Mouse (Mus musculus): ENCODE results near the gene Aldh5a1.

Aldh5a1 gene

DNA sequence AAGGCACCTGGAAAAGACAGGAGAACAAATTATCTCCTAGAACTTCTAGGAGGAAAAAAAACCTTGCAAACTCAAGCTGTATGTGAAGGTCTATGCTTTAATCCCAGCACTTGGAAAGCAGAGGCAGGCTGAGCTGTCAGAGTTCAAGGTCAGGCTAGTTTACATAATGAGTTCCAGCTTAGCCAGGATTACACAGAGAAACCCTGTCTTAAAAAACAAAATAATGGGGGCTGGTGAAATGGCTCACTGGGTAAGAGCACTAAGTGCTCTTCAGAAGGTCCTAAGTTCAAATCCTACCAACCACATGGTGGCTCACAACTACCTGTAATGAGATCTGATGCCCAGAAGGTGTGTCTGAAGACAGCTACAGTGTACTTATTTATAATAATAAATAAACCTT is 6.9 kb downstream of the Aldh5a1 start:
- DNase-seq, result no peak

DNA sequence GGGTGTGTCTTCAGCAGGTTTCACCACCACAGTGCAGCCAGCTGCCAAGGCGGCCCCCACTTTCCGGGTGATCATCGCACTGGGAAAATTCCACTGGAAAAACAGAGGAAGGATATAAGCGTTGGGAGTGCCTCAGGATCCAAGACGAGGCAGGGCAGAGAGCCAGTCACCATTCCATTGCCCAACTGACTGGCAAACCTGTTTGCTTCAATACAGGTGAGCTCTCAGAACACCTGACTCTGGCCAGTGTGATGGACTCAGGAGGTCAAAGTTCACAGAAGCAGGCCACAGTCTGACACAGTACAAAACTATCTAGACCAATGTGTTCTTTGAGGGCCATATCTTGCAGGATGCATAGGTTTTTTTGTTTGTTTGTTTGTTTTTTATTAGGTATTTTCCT is 13.5 kb downstream of the Aldh5a1 start:
- DNase-seq, result no peak

DNA sequence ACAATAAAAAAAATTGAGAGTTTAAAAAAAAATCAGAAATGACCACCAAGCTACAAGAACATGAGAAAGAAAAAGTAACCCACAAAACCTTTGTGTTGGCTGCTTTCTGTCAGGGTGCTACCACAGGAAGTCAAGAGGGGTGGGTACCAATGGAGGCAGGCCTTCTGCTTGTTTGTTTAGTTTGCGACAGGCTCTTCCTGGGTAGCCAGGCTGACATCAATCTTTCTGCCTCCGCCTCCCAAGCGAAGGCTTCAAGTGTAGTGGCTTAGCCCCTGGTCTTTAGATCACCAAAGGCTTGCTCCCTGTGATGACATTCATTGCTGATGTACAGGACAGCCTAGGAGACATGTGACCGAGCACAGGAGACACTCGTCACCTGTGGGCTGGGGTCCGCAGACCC is 16.2 kb downstream of the Aldh5a1 start:
- no peak for DNase-seq

DNA sequence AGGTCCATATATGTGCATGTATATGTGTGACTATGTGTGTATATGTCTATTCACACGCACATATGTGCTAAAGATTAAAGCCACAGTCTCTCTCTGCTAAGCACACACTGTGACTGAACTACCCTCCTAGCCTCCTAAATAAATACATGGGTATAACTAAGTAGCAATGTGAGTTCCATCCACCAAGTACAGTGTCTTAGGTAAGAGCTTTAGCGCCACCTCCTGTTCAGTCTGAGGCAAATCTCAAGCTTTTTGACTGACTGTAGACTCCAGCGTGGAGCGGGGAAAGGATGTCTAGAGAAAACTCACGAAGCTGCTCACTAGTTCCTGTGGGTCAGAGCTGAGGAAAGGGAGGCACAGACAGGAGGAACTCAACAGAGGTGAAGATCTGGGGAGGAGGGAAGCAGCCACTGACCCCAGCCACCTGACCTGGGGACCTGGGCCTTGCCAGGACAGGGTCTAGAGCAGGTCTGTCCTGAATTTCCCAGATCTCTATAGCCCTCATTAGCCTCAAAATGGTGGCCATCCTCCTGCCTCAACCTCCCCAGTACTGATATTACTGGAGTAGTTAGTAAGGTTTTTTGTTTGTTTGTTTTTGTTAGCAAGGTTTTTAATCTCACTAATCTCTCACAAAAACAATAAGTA is 17.0 kb downstream of the Aldh5a1 start:
- peak; percentile 42 for DNase-seq

DNA sequence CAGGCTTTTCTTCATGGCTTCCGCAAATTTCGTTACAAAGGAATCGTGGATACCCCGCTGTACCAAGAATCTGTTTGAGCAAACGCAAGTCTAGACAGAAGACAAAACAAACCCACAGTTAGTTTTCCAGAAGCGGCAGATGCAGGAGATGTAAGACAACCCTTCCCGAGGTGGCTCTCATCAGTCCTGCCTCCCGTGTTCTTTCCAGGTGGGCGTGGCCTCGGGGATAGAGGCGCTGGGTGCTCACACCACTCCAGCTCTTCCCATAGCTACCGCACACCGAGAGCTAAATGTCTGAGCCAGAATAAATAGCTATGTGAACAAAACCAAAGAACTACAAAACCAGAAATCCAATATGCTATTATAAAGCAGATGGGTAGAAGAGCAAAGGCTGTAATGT is 21.6 kb downstream of the Aldh5a1 start:
- DNase-seq, result no peak

DNA sequence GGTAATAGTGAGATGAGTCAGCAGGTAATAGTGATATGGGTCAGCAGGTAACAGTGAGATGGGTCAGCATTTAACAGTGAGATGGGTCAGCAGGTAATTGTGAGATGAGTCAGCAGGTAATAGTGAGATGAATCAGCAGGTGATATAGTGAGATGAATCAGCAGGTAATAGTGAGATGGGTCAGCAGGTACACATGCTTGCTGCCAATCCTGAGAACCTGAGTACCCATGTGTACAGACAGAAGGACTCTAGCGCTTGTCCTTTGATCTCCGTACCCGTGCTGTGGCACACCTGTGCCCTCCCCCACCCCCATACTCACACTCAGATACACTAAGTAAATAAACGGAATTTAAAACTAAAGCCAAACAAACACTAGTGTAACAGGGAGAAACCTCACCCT is 22.5 kb downstream of the Aldh5a1 start:
- no peak for DNase-seq

DNA sequence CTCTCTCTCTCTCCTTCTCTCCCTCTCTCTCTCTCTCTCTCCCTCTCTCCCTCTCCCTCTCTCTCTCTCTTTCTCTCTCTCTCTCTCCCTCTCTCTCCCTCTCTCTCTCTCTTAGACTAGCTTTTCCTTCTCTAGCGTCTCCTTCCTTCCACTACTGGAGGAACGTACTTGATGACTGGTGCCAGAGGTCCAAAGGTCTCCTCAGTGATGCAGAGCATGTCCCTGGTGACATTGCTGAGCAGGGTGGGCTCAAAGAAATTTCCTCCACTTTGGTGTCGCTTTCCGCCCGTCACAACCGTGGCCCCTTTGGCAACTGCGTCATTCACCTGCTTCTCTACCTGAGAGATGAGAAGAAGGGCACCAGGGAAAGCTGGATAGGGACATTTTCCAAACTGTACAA is 23.9 kb downstream of the Aldh5a1 start:
- DNase-seq, result no peak

DNA sequence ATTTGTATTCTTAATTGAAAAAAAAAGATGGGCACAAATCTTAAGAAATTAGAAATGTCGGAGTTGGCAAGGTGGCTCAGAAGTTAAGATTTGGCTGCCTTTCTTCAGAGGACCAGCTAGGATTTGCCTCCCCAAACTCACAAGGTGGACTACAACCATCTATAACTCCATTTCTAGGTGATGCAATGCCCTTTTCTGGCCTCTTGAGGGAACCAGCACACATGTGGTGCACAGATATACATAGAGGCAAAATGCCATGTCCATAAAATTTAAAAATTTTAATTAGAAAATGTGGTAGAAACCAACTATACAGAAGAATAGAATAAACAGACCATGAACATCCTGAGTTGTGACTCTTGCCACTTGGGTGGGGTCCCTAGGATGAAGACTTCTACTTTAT is 28.3 kb downstream of the Aldh5a1 start:
- no peak for DNase-seq

DNA sequence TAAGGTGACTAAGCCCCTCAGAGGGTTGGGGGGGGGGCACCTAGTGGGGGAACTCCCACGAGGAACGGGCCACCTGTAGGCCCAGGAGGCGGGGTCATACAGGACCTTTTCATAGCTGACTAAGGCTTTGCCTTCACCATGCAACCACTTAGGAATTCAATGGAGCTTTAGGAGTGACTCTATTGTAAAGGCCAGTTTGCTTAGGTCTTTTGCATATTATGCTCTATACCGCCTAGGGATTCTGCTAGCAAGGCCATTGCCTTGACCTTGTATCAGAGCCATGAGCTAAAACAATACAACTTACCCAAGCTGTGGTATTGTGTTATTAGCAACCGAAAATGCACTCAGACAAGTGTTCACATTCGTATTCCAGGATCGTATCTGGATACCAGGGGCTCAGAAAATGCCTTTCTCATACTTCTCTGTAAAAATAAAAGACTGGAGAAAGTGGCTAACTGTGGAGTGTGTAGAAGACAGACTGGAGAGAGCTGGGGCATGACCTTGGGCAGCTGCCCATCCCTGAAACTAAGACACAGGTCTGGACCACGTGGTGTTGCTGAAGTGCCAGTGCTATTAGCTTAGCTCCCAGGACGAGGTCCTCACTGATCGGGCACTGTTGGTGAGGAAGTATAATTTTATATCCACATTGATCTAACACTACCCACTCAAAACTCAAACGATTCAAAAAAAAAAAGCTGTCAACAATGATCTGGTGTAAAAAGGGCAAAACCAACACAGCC is 30.5 kb downstream of the Aldh5a1 start:
- no peak for DNase-seq

DNA sequence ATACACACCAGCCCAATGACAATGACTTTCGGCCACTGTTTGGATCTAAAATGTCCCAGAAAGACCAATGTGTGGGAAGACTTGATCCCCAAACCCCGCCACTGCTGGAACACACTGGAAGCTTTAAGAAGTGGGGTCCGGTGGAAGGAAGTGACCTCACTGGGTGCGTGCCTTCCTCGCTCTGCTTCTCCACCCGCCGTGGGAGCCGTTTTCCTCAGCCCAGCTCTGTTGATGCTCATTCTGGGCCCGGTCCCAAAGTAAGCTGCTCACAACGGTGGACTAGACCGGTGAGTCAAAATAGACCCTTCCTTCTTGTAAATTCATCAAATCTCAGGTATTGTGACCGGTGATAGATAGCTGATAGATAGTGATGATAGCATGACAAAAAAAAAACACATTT is 32.0 kb downstream of the Aldh5a1 start:
- DNase-seq, result no peak

DNA sequence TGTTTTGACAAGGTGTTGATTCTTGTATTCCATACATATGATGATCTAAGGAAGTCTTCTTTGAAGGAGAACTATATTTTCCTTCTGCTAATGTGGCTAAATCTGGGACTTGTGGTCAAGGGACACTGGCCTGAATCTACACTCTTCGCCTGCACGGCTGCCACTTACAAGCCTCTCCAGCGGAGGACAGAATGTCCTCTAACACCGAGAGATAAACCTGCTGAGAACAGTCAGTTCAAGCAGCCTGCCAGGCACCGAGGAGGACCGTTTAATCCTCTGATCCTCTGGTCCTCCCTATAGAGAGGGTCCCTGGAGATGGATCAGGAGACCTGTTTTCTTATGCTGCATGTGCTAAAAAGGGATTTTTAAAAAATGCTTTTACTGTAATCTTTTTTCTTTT is 34.0 kb downstream of the Aldh5a1 start:
- no peak for DNase-seq

DNA sequence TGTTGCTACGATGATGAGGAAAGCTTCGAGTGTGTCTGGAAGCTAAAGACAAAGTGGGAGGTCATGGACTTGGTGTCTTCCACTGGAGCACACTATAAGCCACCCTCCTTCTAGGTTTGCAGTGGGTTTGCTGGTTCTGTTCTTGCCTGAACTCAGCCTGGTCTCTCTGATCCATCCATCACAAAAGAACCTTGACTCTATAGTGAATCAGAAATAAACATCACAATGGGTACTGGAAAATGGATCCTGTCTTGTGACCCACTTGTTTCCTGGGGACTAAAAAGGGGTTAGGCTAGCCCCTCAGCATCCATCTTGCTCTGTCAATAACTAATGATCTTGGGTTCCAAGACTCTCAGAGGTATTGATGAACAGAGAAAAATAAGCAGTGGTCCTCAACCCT is 35.5 kb downstream of the Aldh5a1 start:
- DNase-seq, result no peak

DNA sequence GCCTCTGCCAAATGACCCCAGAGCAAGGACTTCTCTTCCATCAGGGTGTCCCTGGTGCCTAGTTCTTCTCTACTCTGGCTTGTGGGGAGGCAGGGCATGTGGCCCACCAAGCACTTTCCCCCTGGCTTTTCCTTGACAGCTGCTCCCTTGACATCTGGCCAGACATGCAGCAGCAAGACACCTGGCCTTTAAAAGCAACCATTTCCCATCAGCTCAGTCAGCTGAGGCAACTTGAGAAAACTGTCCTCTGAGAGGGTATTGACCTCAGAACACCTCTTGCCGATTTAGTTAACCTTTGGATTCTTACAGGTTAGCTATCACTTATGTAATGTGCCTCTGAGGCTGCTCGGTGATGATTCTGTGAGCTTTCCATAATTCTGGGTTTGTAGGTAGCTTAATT is 43.6 kb downstream of the Aldh5a1 start:
- DNase-seq, result no peak

DNA sequence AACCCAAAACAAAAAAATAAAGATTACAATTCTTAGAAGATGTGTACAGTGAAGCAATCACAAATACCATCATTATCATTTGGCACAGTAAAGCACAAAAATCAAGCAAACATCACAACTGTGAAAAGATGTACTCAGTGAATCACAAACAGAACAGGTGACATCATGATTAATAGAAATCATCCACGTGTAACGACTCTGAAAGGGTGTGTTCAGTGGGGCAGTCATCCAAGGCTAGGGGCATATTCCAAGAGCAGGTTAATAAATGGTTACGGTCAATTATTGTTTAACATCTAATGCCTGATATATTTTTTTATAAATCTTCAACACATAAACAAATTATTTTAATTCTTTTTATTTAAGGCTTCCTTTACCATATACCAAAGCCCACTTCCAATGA is 44.9 kb downstream of the Aldh5a1 start:
- no peak for DNase-seq

DNA sequence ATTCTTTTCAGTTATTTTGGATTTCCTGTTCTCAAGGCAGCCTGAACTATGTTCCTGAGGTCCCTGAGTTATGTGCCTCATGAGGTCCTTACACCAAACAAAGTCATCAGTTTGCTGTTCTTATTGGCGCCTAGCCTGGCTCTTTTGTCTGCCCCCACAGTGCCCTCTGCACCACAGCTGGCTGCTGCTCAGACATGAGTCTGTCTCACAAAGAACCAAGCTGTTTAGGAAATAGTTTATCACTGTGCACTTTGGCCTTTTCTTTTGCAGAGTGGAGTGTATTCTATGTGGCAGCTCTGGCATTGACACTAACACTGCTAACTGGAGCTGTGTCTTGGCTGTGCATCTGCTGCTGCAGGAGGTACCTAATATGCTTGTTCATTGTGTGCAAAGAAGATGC is 47.9 kb downstream of the Aldh5a1 start:
- DNase-seq, result no peak

DNA sequence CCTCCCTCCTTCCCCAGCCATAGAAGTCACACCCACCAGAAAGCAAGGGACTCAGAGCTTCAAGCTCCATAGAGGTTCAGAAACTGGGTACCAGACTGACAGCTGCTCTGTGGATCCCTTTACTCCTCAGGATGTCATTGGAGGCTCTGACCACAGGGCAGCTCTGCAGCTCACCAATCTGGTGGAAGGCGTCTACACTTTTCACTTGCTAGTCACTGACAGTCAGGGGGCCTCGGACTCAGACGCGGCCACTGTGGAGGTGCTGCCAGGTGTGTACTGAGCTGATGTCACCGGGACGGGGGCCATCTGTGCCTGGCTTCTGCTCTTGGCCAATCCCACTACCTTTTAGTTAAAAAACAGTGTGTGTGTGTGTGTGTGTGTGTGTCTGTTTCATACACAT is 55.0 kb downstream of the Aldh5a1 start:
- DNase-seq, result peak; percentile 12

DNA sequence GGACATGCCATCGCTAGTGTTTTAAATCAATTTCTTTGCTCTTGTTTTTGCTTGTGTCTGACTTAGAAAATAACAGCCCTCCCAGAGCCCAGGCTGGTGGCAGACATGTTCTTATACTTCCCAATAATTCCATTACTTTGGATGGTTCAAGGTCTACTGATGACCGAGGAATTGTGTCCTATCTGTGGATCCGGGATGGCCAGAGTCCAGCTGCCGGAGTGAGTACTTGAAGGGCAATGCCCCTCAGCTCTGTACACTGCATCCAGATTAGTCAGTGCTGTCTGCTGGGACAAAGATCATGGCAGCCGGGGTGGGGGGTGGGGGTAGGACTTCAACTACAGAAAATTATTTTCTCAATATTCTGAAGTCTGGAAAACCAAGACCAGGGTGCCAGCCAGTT is 56.8 kb downstream of the Aldh5a1 start:
- no peak for DNase-seq

DNA sequence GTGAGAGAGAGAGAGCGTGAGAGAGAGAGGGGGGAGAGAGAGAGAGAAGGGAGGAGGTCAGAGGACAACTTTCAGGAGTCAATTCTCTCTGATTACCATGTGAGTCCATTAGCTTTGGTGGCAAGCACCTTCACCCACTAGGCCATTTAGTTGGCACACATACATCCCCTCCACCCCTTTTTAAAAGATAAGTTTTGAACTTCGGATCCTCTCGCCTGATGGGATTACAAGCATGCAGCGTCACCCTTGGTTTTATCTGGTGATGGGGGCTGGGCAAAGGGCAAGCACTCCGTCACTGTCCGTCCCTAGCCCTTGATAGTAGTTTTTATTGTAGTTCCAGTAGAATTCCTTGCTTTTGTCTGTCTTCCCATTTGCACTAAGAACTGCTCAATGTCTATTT is 57.3 kb downstream of the Aldh5a1 start:
- no peak for DNase-seq

DNA sequence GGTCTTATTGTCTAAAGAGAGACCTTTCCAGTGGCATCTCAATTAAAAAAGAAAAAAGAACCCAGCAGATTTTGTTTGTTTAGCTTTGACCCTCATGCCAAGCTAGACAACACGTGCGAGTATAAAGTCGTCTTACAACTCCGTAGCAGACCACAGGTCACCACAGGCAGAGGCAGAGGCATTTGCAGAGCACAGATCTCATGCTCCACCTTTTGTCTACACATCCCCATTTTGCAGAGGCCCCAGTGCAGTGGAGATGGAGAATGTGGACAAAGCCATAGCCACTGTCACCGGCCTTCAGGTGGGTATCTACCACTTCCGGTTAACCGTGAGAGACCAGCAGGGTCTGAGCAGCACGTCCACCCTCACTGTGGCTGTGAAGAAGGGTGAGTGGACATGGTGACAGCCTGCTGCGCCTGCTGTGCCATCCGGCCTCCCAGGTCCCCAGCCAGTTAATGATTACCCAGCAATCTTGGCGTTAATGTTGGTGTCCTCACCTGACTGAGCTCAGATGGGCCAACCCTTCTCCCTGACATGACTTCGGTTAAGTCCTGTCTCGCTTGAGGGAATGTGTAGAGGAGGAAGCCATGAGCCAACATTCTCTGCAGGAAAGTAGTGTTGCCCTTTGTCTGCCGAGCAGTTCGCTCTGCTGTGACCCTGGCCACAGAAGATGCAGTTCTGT is 58.0 kb downstream of the Aldh5a1 start:
- no peak for DNase-seq

DNA sequence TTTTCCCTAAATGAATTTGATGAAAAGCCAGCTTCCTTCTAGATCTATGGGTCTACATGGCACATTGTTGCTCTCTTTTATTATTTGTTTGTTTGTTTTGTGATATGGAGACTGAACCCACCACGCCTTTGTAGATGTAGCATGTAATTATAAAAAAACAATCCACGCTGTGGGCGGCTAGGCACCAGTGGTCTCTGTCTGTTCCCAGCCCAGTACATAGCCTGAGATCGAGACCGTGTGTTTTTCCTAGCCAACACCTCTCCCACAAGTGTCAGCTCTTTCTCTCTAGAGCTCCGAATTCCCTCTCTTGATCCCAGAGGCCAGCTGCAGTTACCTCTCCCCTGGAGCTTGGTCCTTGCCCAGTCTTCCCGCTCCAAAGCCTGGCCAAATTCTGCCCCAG is 69.2 kb downstream of the Aldh5a1 start:
- no peak for DNase-seq

DNA sequence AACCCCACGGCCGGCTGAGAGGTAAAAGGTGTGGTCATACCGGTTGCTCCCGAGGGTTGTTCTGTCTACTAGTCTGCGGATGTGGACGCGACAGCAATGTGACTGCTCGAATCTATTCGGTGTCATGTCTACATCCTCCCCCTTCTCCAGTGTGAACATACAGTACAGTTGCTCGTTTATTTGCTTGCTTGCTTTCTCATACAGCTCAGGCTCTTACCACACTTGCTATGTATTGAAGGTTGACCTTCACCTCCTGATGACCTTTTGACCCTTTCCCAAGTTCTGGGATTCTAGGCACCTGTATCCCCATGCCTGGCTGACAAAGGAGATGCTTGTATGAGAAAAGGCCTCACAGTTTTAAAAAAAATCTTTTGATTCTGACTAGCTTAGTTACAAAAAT is 69.7 kb downstream of the Aldh5a1 start:
- no peak for DNase-seq

DNA sequence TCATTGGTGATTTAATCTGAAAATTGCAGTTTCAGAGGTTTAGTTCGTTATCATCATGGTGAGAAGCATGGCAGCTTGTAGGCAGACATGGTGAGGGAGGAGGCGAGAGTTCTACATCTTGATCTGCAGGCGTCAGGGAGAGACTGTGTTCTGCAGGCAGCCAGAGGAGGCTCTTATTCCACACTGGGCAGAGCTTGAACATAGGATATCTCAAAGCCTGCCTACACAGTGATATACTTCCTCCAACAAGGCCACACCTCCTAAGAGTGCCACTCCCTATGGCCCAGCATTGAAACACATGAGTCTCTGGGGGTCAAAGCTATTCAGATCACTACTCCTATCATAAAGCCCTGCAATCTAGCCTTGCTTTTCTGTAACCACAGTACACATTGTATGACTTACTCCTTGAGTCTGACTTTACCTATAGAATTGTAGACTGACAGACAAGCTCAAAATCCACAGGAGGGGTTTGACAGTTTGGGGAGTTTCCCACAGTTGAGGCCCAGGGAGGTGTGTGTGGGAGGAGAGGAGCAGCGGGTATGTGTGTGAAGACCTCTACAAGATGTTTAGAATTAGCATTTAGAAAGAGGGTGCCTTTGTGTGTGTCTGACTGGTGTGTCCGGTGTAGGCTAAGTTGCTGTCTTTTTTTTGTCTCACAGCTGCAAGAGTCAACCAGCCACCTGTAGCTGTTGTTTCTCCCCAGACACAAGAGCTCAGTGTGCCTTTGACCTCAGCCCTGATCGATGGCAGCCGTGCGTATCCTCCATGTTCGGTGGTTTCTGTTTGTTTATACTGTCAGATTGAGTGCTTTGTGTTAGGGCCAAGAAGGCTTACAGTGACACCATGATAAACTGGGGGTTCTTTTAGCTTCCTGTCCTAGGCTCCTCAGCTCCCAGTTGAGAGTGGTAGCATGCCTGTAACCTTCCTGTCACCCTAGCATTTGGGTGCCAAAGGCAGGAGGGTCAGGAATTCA is 70.7 kb downstream of the Aldh5a1 start:
- no peak for DNase-seq

DNA sequence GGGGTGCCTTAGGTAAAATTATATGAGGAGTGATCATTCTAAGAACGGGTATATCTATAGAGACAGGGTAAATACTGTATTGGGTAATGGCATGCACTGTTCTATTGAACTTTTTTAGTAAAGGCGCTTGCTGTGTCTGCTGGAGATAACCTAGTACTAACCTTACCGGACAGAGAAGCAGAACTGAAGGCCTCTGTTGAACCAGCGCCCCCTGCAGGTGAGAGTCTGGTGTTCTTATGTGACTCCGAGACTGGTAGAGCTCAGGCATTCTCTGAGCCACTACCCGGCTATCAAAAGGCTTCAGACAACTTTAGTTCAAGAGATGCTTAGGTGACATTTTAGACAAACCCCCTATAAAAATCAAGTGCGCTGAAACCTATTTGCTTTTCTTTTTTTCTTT is 74.9 kb downstream of the Aldh5a1 start:
- DNase-seq, result peak; percentile 53
